8 mouse cellular contexts compared by ENCODE assay signal in the genomic region with DNA sequence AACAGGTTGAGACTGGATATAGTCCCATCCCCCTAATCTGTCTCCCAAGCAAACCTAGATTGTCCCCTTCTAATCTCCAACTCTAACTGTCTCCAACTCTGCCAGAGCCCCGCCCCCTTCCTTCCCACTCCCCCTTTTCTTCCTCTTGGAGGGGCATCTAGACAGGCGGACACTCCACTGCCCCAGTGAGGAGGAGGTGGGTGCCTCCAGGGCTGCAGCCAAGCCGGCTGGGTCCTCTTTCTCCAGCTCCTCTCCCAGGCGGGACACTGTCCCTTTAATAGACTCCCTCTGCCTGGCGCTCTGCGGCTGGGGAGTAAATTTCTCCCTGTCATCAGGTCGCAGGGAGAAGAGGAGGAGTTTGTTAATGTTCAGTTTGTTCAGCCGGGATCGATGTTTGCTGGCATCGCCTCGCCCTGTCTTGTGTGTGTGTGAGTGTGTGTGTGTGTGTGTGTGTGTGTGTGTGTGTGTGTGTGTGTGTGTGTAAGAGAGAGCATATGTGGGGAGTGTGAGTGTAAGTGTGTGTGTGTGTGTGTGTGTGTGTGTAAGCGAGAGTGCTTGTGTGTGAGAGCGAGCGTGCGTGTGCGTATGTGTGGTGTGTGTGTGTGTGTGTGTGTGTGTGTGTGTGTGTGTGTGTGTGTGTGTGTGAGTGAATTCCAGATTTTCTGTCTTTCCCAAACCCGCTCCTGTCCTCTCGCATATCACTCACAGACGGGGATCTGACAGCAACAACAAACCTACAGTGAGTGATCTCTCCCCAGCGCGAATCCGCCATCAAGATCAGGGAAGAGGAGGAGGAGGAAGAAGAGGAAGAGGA. TPM values are rescaled to one million over a fixed set of nuclear protein-coding genes. Genes with fewer than 3 reads are reported as not detected.
DNase-seq lines count a peak whose midpoint lies in the region; ATAC-seq and TF ChIP-seq lines count a peak whose summit lies in the region.

Tshz2 (plus strand) TSS at position 676 of the 814 bp plus-strand sequence.

- intact Hi-C loops in gastrocnemius, postnatal 36 days (cut with DNase I): no loop called here
- intact Hi-C loops in left cerebral cortex, postnatal 4 days (cut with DNase I): no loop called here

- TF ChIP-seq CTCF in cerebellum, adult 2 months (IDR thresholded peaks at IDR 0.05; ENCODE audit: borderline replicate concordance, insufficient read depth, low read depth, low read length): no peak
- 0 out of 2 replicates have a peak, but pooled peaks have one; percentile 6 for TF ChIP-seq CTCF in hindbrain, postnatal 0 days (IDR thresholded peaks at IDR 0.05; ENCODE audit: low read depth)

- 2% methylated on average over 21 of the region's 22 CpGs for WGBS in cerebellum, adult 2 months
- under 1% methylated on average over 22 of the region's 22 CpGs for WGBS in hindbrain, postnatal 0 days
- 0% methylated on average over 22 of the region's 22 CpGs for WGBS in midbrain, embryonic 11.5 days

- H3K4me2 ChIP-seq in hindbrain, postnatal 0 days (ENCODE audit: low read depth, low read length): peak within 1 kb of the TSS; percentile 97
- H3K4me2 ChIP-seq in midbrain, embryonic 11.5 days: peak within 1 kb of the TSS; percentile 99

- peak within 1 kb of the TSS; percentile 59 for H3K4me3 ChIP-seq in cerebellum, adult 2 months (replicated peaks; ENCODE audit: insufficient read depth, low read depth, low read length)
- H3K4me3 ChIP-seq in hindbrain, postnatal 0 days (ENCODE audit: low read length): peak within 1 kb of the TSS; percentile 73
- peak within 1 kb of the TSS; percentile 59 for H3K4me3 ChIP-seq in midbrain, embryonic 11.5 days (ENCODE audit: low read depth, low read length)

- ATAC-seq in hindbrain, postnatal 0 days: peak; percentile 82
- ATAC-seq in midbrain, embryonic 11.5 days (ENCODE audit: low FRiP score): peak; percentile 86

- peaks cover 6% of the 10 kb centered on the region for H3K4me1 ChIP-seq in cerebellum, adult 2 months (ENCODE audit: control insufficient read depth, insufficient read depth, low read length)
- H3K4me1 ChIP-seq in hindbrain, postnatal 0 days (ENCODE audit: insufficient read depth, low read length): no peaks in the 10 kb centered on the region
- peaks cover 3% of the 10 kb centered on the region; the same call in 1 of the 2 replicates for H3K4me1 ChIP-seq in midbrain, embryonic 11.5 days (ENCODE audit: control insufficient read depth, insufficient read depth, low read length)

- no peak within 1 kb of the TSS for H3K27ac ChIP-seq in cerebellum, adult 2 months (ENCODE audit: insufficient read depth, low read length)
- peak within 1 kb of the TSS; percentile 79 for H3K27ac ChIP-seq in hindbrain, postnatal 0 days
- no peak within 1 kb of the TSS for H3K27ac ChIP-seq in midbrain, embryonic 11.5 days (ENCODE audit: low read depth, low read length)

- no peaks in the 10 kb centered on the region for H3K36me3 ChIP-seq in hindbrain, postnatal 0 days (ENCODE audit: insufficient read depth, low read length)
- no peaks in the 10 kb centered on the region for H3K36me3 ChIP-seq in midbrain, embryonic 11.5 days (ENCODE audit: control insufficient read depth, insufficient read depth, low read length)

- DNase-seq in cerebellum, adult 2 months: peak in 1 of 2 experiments; percentile 5
- DNase-seq in cerebellum, adult 9-11 months: no peak
- peak; percentile 85 for DNase-seq in embryo, embryonic 10 days (ENCODE audit: low spot score)
- DNase-seq in gastrocnemius, postnatal 36 days: peak; percentile 53 to 63
- peak; percentile 81 for DNase-seq in hindbrain, postnatal 0 days (ENCODE audit: low spot score)
- peak; percentile 66 for DNase-seq in left cerebral cortex, postnatal 4 days
- peak; percentile 91 for DNase-seq in midbrain, embryonic 11.5 days (ENCODE audit: low spot score, missing footprints)
- DNase-seq in urinary bladder, postnatal 14 days (ENCODE audit: low spot score): peak; percentile 71

- peak within 1 kb of the TSS; percentile 69 for H3K9ac ChIP-seq in hindbrain, postnatal 0 days (replicated peaks; ENCODE audit: low read length)
- H3K9ac ChIP-seq in midbrain, embryonic 11.5 days (ENCODE audit: low read length): peak within 1 kb of the TSS; percentile 77

- no peak for TF ChIP-seq POLR2A in cerebellum, adult 2 months (IDR thresholded peaks at IDR 0.05; ENCODE audit: borderline replicate concordance, insufficient read depth, low read length)

- no peaks in the 10 kb centered on the region for H3K27me3 ChIP-seq in cerebellum, adult 2 months (ENCODE audit: control insufficient read depth, insufficient read depth, low read length)
- no peaks in the 10 kb centered on the region for H3K27me3 ChIP-seq in hindbrain, postnatal 0 days (ENCODE audit: insufficient read depth, low read length)
- H3K27me3 ChIP-seq in midbrain, embryonic 11.5 days (ENCODE audit: control insufficient read depth, insufficient read depth, low read length): peaks cover 2% of the 10 kb centered on the region; the same call in 1 of the 2 replicates

- no peaks in the 10 kb centered on the region for H3K9me3 ChIP-seq in hindbrain, postnatal 0 days (ENCODE audit: low read length)
- no peaks in the 10 kb centered on the region for H3K9me3 ChIP-seq in midbrain, embryonic 11.5 days (ENCODE audit: control insufficient read depth, low read length)

RNA-seq across cellular contexts. Expression of gene Tshz2, which starts in this region (rescaled TPM):
- 12.5 and 16.1 TPM in 2 replicates for polyA plus RNA-seq in cerebellum, adult 2 months (2012; rRNA removed)
- 10 to 100 TPM in 1 of 2 experiments, 1 to 10 TPM in 1; 9.4 to 10.7 TPM for total RNA-seq in gastrocnemius, postnatal 36 days (2021)
- 40.2 and 47.0 TPM in 2 replicates for total RNA-seq in hindbrain, postnatal 0 days (2014; rRNA removed)
- polyA plus RNA-seq in hindbrain, postnatal 0 days (2015; fragmentation: Nextera tagmentation; extraction: Ambion mirVana): 29.0 and 31.4 TPM in 2 replicates
- total RNA-seq in left cerebral cortex, postnatal 4 days (2021): 10 to 100 TPM; 29.9 to 52.3 TPM
- polyA plus RNA-seq in midbrain, embryonic 11.5 days (2014; fragmentation: Nextera tagmentation; extraction: Ambion mirVana): 1.3 and 1.9 TPM in 2 replicates
